Mouse (Mus musculus) kidney, embryonic 15.5 days (tissue): Measurements from ENCODE around the gene Hif3a. TPM values are rescaled to one million over a fixed set of nuclear protein-coding genes. Genes with fewer than 3 reads are reported as not detected.

Source experiments
- polyA plus RNA-seq: library from polyadenylated mRNA; unstranded; fragments of >200 nt; fragmentation: Nextera tagmentation; extraction: Ambion mirVana; gene quantifications from 2 replicates; pipeline ENCODE4 v1.2.1, GENCODE M21; 2015

The Hif3a gene
- polyA plus RNA-seq, 1 experiment from 2014 or later: 22.5 TPM

Other genes starting within 250 kb of the Hif3a start
- gene Strn4, start 246.5 kb downstream of the Hif3a start, polyA plus RNA-seq: 91.5 and 99.8 TPM in 2 replicates
- 32.0 and 34.1 TPM in 2 replicates for gene Fkrp, start 245.7 kb downstream of the Hif3a start, polyA plus RNA-seq
- 14.6 and 17.7 TPM in 2 replicates for gene Prkd2, start 219.5 kb downstream of the Hif3a start, polyA plus RNA-seq
- gene Dact3, start 187.1 kb downstream of the Hif3a start, polyA plus RNA-seq: 2.6 TPM in 2 replicates
- gene Gng8, start 170.6 kb downstream of the Hif3a start, polyA plus RNA-seq: 6.8 and 7.8 TPM in 2 replicates
- 1.5 and 2.1 TPM in 2 replicates for gene Ptgir, start 155.9 kb downstream of the Hif3a start, polyA plus RNA-seq
- gene Calm3, start 138.3 kb downstream of the Hif3a start, polyA plus RNA-seq: 116 and 124 TPM in 2 replicates
- gene Pnmal2, start 117.7 kb downstream of the Hif3a start, polyA plus RNA-seq: 7.7 and 9.2 TPM in 2 replicates
- 0.58 and 0.90 TPM in 2 replicates for gene Pnmal1, start 102.7 kb downstream of the Hif3a start, polyA plus RNA-seq
- 0.23 and 0.31 TPM in 2 replicates for gene Gm42372, start 79.3 kb downstream of the Hif3a start, polyA plus RNA-seq
- gene Ccdc8, start 69.7 kb downstream of the Hif3a start, polyA plus RNA-seq: 35.7 and 41.2 TPM in 2 replicates
- gene Ppp5c, start 34.5 kb downstream of the Hif3a start, polyA plus RNA-seq: 110 and 115 TPM in 2 replicates
- 0.09 and 0.13 TPM in 2 replicates for gene Psg16, start 11.6 kb upstream of the Hif3a start, polyA plus RNA-seq
- not detected in 2 replicates for gene Ceacam3, start 87.9 kb upstream of the Hif3a start, polyA plus RNA-seq
- not detected in 2 replicates for gene Psg29, start 141.1 kb upstream of the Hif3a start, polyA plus RNA-seq